Mouse (Mus musculus) monocyte, adult 2 months (primary cell): ENCODE results near the gene Rhoa.

ENCODE experiments used
- DNase-seq, 2 experiments: peaks; one replicate each; pipeline ENCODE4 v3.0.0; 2022; ENCODE audit warnings: low spot score in 2 of 2, low read depth in 1 of 2

Gene Rhoa

GRCm38 (mm10) chr9:108339886-108340257, 33.9 kb downstream of the Rhoa start:
- DNase-seq = no peak

- DNase-seq = peak; percentile 68 to 72
These were observed 34.6 kb downstream of the Rhoa start for GRCm38 (mm10) chr9:108340258-108341138.

GRCm38 (mm10) chr9:108341139-108341475, 35.2 kb downstream of the Rhoa start:
- DNase-seq = no peak

- no peak for DNase-seq
These were observed 35.9 kb downstream of the Rhoa start for GRCm38 (mm10) chr9:108341801-108342200.

GRCm38 (mm10) chr9:108342301-108342831, 36.4 kb downstream of the Rhoa start:
- DNase-seq = peak; percentile 31

- no peak for DNase-seq
These were observed 37.4 kb downstream of the Rhoa start for GRCm38 (mm10) chr9:108343331-108343730.

GRCm38 (mm10) chr9:108343835-108344234, 37.9 kb downstream of the Rhoa start:
- DNase-seq = no peak

GRCm38 (mm10) chr9:108344471-108344870, 38.5 kb downstream of the Rhoa start:
- no peak for DNase-seq

GRCm38 (mm10) chr9:108347024-108347423, 41.1 kb downstream of the Rhoa start:
- DNase-seq = no peak

- DNase-seq = peak; percentile 44 to 76
These were observed 41.8 kb downstream of the Rhoa start, which contains the start of gene Usp4 for GRCm38 (mm10) chr9:108347540-108348289. Gene Usp4, plus strand, starts transcription at chr9:108347853.

GRCm38 (mm10) chr9:108348290-108348680, 42.4 kb downstream of the Rhoa start:
- DNase-seq = no peak

GRCm38 (mm10) chr9:108349727-108350126, 43.8 kb downstream of the Rhoa start:
- no peak for DNase-seq

- DNase-seq = no peak
These were observed 72.3 kb downstream of the Rhoa start for GRCm38 (mm10) chr9:108378234-108378633.

- no peak for DNase-seq
These were observed 72.8 kb downstream of the Rhoa start for GRCm38 (mm10) chr9:108378736-108379135.

- no peak for DNase-seq
These were observed 73.4 kb downstream of the Rhoa start for GRCm38 (mm10) chr9:108379294-108379693.

GRCm38 (mm10) chr9:108381382-108381781, 75.5 kb downstream of the Rhoa start:
- DNase-seq = no peak

- no peak for DNase-seq
These were observed 79.1 kb downstream of the Rhoa start for GRCm38 (mm10) chr9:108385006-108385405.

- no peak for DNase-seq
These were observed 80.9 kb downstream of the Rhoa start for GRCm38 (mm10) chr9:108386816-108387215.
